Mouse (Mus musculus) hindbrain, embryonic 15.5 days (tissue): ENCODE results near the gene Dock4. TPM values are rescaled to one million over a fixed set of nuclear protein-coding genes. Genes with fewer than 3 reads are reported as not detected.
A peak's percentile ranks its signal among the peaks of the same experiment; 100 is the strongest.

Experiments
- ATAC-seq: fragments of 200-750 bp; cut with Nextera tagmentation; 2 replicates; pipeline ENCODE4 v1.8.0; 2017; ENCODE audit warnings: low read depth, moderate number of reproducible peaks, moderate TSS enrichment; ENCODE audit not compliant: low FRiP score
- H3K27ac ChIP-seq: fragments of 300-500 bp; sonication (generic); replicated peaks from 2 replicates; pipeline ENCODE4 v1.5.1; 2015; ENCODE audit warnings: mild to moderate bottlenecking, inconsistent platforms
- H3K27me3 ChIP-seq: fragments of 300-500 bp; sonication (generic); 2 replicates; pipeline ENCODE4 v1.6.1; 2015; ENCODE audit warnings: control low read depth, inconsistent platforms
- H3K36me3 ChIP-seq: fragments of 300-500 bp; sonication (generic); 2 replicates; pipeline ENCODE4 v1.6.1; 2015; ENCODE audit warnings: control low read depth, inconsistent platforms
- H3K4me1 ChIP-seq: fragments of 300-500 bp; sonication (generic); replicated peaks from 2 replicates; pipeline ENCODE4 v1.6.1; 2015; ENCODE audit warnings: control low read depth, inconsistent platforms
- H3K4me2 ChIP-seq: fragments of 300-500 bp; sonication (generic); 2 replicates; pipeline ENCODE4 v1.6.1; 2015; ENCODE audit warnings: moderate library complexity, mild to moderate bottlenecking, inconsistent platforms
- H3K4me3 ChIP-seq: fragments of 300-500 bp; sonication (generic); 2 replicates; pipeline ENCODE4 v1.5.1; 2015; ENCODE audit warnings: mild to moderate bottlenecking, inconsistent platforms
- H3K9ac ChIP-seq: fragments of 300-500 bp; sonication (generic); 2 replicates; pipeline ENCODE4 v1.6.1; 2015; ENCODE audit warnings: inconsistent platforms
- H3K9me3 ChIP-seq: fragments of 300-500 bp; sonication (generic); 2 replicates; pipeline ENCODE4 v1.6.1; 2016; ENCODE audit warnings: control low read depth, inconsistent platforms
- WGBS: fragments of 180-500 bp; shearing (Covaris S2); methylation state at CpG from one replicate; pipeline ENCODE4 v1.1.7; 2015; 5-methylcytosine and 5-hydroxymethylcytosine counted together
- polyA plus RNA-seq: library from polyadenylated mRNA; unstranded; fragments of >200 nt; fragmentation: Nextera tagmentation; extraction: Ambion mirVana; gene quantifications from 2 replicates; pipeline ENCODE4 v1.2.1, GENCODE M21; 2015

The Dock4 gene
- polyA plus RNA-seq, 1 experiment from 2014 or later: 31.0 TPM

- Histone ChIP-seq H3K27ac (no peak overlapping the region), H3K36me3 (peaks cover 13% of the 10 kb centered on the region; the same call in 1 of the 2 replicates), H3K4me2 (no peak overlapping the region), H3K9me3 (no peaks in the 10 kb centered on the region), H3K4me1 (no peaks in the 10 kb centered on the region), H3K9ac (no peak overlapping the region), H3K4me3 (no peak overlapping the region), H3K27me3 (no peaks in the 10 kb centered on the region)
- no peak for ATAC-seq
- WGBS: 75% methylated on average over 7 of the region's 7 CpGs
Observed at GRCm38 (mm10) chr12:40745501-40745900, 299.7 kb downstream of the Dock4 start.

- no peak overlapping the region for H3K27ac ChIP-seq
- H3K4me3 ChIP-seq: no peak overlapping the region
- H3K4me2 ChIP-seq: no peak overlapping the region
- no peaks in the 10 kb centered on the region for H3K4me1 ChIP-seq
- 80% methylated on average over 3 of the region's 3 CpGs for WGBS
- no peak overlapping the region for H3K9ac ChIP-seq
- H3K27me3 ChIP-seq: no peaks in the 10 kb centered on the region
- no peaks in the 10 kb centered on the region for H3K9me3 ChIP-seq
- peaks cover 13% of the 10 kb centered on the region; the same call in 1 of the 2 replicates for H3K36me3 ChIP-seq
- ATAC-seq: no peak
Observed at GRCm38 (mm10) chr12:40746081-40746480, 300.3 kb downstream of the Dock4 start.

GRCm38 (mm10) chr12:40759281-40759680, 313.5 kb downstream of the Dock4 start:
- no peak overlapping the region for H3K27ac ChIP-seq
- H3K9me3 ChIP-seq: no peaks in the 10 kb centered on the region
- H3K4me1 ChIP-seq: no peaks in the 10 kb centered on the region
- no peak for ATAC-seq
- no peak overlapping the region for H3K9ac ChIP-seq
- peaks cover 4% of the 10 kb centered on the region; the same call in 1 of the 2 replicates for H3K36me3 ChIP-seq
- H3K27me3 ChIP-seq: no peaks in the 10 kb centered on the region
- 96% methylated on average over 2 of the region's 2 CpGs for WGBS
- no peak overlapping the region for H3K4me2 ChIP-seq
- no peak overlapping the region for H3K4me3 ChIP-seq

- Histone ChIP-seq H3K9ac (no peak overlapping the region), H3K9me3 (no peaks in the 10 kb centered on the region), H3K4me2 (no peak overlapping the region), H3K27ac (no peak overlapping the region), H3K36me3 (no peaks in the 10 kb centered on the region), H3K4me3 (no peak overlapping the region), H3K27me3 (no peaks in the 10 kb centered on the region), H3K4me1 (no peaks in the 10 kb centered on the region)
- no peak for ATAC-seq
- WGBS: 51% methylated on average over 8 of the region's 8 CpGs
Observed at GRCm38 (mm10) chr12:40767258-40767816, 321.6 kb downstream of the Dock4 start.

- no peak overlapping the region for H3K9ac ChIP-seq
- ATAC-seq: no peak
- no peaks in the 10 kb centered on the region for H3K4me1 ChIP-seq
- H3K4me2 ChIP-seq: no peak overlapping the region
- no peak overlapping the region for H3K4me3 ChIP-seq
- 83% methylated on average over 1 of the region's 1 CpGs for WGBS
- H3K9me3 ChIP-seq: no peaks in the 10 kb centered on the region
- no peak overlapping the region for H3K27ac ChIP-seq
- H3K27me3 ChIP-seq: no peaks in the 10 kb centered on the region
- H3K36me3 ChIP-seq: no peaks in the 10 kb centered on the region
Observed at GRCm38 (mm10) chr12:40773091-40773490, 327.3 kb downstream of the Dock4 start.

GRCm38 (mm10) chr12:40781554-40781953, 335.8 kb downstream of the Dock4 start:
- Histone ChIP-seq H3K9me3 (no peaks in the 10 kb centered on the region), H3K4me3 (no peak overlapping the region), H3K9ac (no peak overlapping the region), H3K27ac (no peak overlapping the region), H3K4me1 (no peaks in the 10 kb centered on the region), H3K4me2 (no peak overlapping the region), H3K27me3 (no peaks in the 10 kb centered on the region), H3K36me3 (peaks cover 17% of the 10 kb centered on the region)
- WGBS: 91% methylated on average over 6 of the region's 6 CpGs
- no peak for ATAC-seq

- 33% methylated on average over 3 of the region's 3 CpGs for WGBS
- Histone ChIP-seq H3K4me3 (no peak overlapping the region), H3K36me3 (no peaks in the 10 kb centered on the region), H3K9me3 (no peaks in the 10 kb centered on the region), H3K27me3 (no peaks in the 10 kb centered on the region), H3K27ac (peak overlapping the region; percentile 1; the same call in 1 of the 2 replicates), H3K4me2 (no peak overlapping the region), H3K4me1 (peaks cover 26% of the 10 kb centered on the region), H3K9ac (no peak overlapping the region)
- no peak for ATAC-seq
Observed at GRCm38 (mm10) chr12:40788621-40789111, 342.9 kb downstream of the Dock4 start.

GRCm38 (mm10) chr12:40789379-40790361, 343.9 kb downstream of the Dock4 start:
- Histone ChIP-seq H3K9me3 (no peaks in the 10 kb centered on the region), H3K9ac (no peak overlapping the region), H3K4me3 (no peak overlapping the region), H3K27me3 (no peaks in the 10 kb centered on the region), H3K27ac (0 out of 2 replicates have a peak overlapping the region, but pooled peaks have one; percentile 36), H3K4me1 (peaks cover 26% of the 10 kb centered on the region), H3K4me2 (no peak overlapping the region), H3K36me3 (no peaks in the 10 kb centered on the region)
- peak; percentile 70; the same call in 1 of the 2 replicates for ATAC-seq
- WGBS: 42% methylated on average over 10 of the region's 10 CpGs

- H3K27ac ChIP-seq: no peak overlapping the region
- ATAC-seq: no peak
- H3K9ac ChIP-seq: no peak overlapping the region
- no peaks in the 10 kb centered on the region for H3K36me3 ChIP-seq
- no peak overlapping the region for H3K4me2 ChIP-seq
- no peaks in the 10 kb centered on the region for H3K9me3 ChIP-seq
- no peaks in the 10 kb centered on the region for H3K27me3 ChIP-seq
- no peak overlapping the region for H3K4me3 ChIP-seq
- H3K4me1 ChIP-seq: peaks cover 26% of the 10 kb centered on the region
- 35% methylated on average over 5 of the region's 5 CpGs for WGBS
Observed at GRCm38 (mm10) chr12:40791221-40791620, 345.5 kb downstream of the Dock4 start.

GRCm38 (mm10) chr12:40792184-40792650, 346.5 kb downstream of the Dock4 start:
- 30% methylated on average over 10 of the region's 10 CpGs for WGBS
- no peaks in the 10 kb centered on the region for H3K27me3 ChIP-seq
- no peaks in the 10 kb centered on the region for H3K36me3 ChIP-seq
- H3K4me2 ChIP-seq: no peak overlapping the region
- H3K4me3 ChIP-seq: no peak overlapping the region
- H3K9ac ChIP-seq: no peak overlapping the region
- H3K27ac ChIP-seq: no peak overlapping the region
- H3K4me1 ChIP-seq: peaks cover 30% of the 10 kb centered on the region
- no peaks in the 10 kb centered on the region for H3K9me3 ChIP-seq
- peak; percentile 62; the same call in 1 of the 2 replicates for ATAC-seq

GRCm38 (mm10) chr12:40794066-40794465, 348.3 kb downstream of the Dock4 start:
- H3K36me3 ChIP-seq: no peaks in the 10 kb centered on the region
- no peak overlapping the region for H3K27ac ChIP-seq
- H3K27me3 ChIP-seq: no peaks in the 10 kb centered on the region
- no peak overlapping the region for H3K4me3 ChIP-seq
- ATAC-seq: no peak
- no peak overlapping the region for H3K9ac ChIP-seq
- WGBS: 68% methylated on average over 11 of the region's 11 CpGs
- H3K4me2 ChIP-seq: no peak overlapping the region
- peaks cover 33% of the 10 kb centered on the region for H3K4me1 ChIP-seq
- H3K9me3 ChIP-seq: no peaks in the 10 kb centered on the region

- ATAC-seq: no peak
- H3K4me3 ChIP-seq: no peak overlapping the region
- no peak overlapping the region for H3K27ac ChIP-seq
- H3K4me1 ChIP-seq: peaks cover 26% of the 10 kb centered on the region
- no peaks in the 10 kb centered on the region for H3K27me3 ChIP-seq
- H3K36me3 ChIP-seq: no peaks in the 10 kb centered on the region
- no peak overlapping the region for H3K9ac ChIP-seq
- 69% methylated on average over 3 of the region's 3 CpGs for WGBS
- H3K4me2 ChIP-seq: no peak overlapping the region
- H3K9me3 ChIP-seq: no peaks in the 10 kb centered on the region
Observed at GRCm38 (mm10) chr12:40794756-40795155, 349.0 kb downstream of the Dock4 start.
